Mouse (Mus musculus) thymus, postnatal 25 days (tissue): ENCODE data around the gene Mcoln2.
"Not testable (repeated sequence)": the region's sequence is repeated elsewhere in the genome, so short reads cannot be mapped to it uniquely, and the experiment has no call there.

ENCODE experiments used
- DNase-seq: peaks from one replicate; pipeline ENCODE4 v3.0.0; 2022

Gene Mcoln2

DNA sequence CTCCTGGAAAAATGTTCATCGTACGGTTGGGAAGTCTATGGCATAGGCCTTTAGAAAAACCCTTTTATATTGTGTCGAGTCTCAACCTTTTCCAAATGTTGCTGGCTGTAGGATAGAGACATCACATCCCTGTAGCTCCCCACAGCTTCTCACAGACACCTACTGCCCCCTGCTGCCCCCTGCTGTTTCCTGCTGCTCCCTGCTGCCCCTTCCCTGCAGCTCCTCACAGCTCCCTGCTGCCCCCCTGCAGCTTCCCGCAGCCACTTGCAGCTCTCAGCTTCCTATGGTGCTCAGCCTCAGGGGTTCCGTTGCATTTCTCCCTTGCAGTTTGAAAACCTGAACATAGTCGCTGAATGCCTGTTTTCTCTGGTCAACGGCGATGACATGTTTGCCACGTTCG is 40.3 kb downstream of the Mcoln2 start:
- DNase-seq: peak; percentile 23

DNA sequence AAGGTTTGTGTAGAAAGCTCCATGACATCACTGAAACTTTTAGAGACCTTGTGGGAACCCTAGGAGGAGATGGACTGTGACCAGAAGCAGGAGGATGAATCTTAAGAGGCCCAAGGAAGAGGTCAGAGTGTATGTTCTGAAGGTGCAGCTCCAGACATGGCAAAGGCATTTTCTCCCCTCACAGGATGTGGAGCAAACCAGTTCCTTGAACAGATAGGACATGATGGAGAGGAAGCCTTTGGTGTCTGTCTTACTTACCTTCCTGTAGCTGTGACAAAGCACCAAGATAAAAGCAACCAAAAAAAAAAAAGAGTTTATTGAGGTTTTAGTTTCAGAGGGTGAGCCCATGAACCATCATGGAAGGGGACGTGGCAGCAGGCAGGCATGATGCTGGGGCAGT is 42.9 kb downstream of the Mcoln2 start:
- DNase-seq: peak; percentile 18

DNA sequence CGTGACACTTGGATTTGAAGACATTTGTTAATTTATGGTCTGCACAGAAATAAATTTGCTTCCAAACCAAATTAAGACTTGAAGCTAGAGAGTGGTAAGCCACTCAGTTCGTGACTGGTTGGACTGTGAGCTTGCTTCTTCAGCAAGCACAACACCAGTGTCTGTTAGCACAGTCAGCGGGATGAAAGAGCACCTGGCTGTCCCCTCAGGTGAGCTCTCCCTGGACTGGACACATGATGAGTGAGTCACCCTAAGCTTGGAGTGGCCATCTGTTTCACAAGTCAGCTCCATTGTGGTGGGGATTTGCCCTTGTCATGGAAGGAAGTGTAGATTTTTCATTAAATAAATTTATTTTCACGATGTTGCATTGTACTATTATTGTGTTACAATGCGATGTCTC is 45.5 kb downstream of the Mcoln2 start:
- no peak for DNase-seq

- no peak for DNase-seq
Measured at GRCm38 (mm10) chr3:146196301-146196700, 46.7 kb downstream of the Mcoln2 start.

DNA sequence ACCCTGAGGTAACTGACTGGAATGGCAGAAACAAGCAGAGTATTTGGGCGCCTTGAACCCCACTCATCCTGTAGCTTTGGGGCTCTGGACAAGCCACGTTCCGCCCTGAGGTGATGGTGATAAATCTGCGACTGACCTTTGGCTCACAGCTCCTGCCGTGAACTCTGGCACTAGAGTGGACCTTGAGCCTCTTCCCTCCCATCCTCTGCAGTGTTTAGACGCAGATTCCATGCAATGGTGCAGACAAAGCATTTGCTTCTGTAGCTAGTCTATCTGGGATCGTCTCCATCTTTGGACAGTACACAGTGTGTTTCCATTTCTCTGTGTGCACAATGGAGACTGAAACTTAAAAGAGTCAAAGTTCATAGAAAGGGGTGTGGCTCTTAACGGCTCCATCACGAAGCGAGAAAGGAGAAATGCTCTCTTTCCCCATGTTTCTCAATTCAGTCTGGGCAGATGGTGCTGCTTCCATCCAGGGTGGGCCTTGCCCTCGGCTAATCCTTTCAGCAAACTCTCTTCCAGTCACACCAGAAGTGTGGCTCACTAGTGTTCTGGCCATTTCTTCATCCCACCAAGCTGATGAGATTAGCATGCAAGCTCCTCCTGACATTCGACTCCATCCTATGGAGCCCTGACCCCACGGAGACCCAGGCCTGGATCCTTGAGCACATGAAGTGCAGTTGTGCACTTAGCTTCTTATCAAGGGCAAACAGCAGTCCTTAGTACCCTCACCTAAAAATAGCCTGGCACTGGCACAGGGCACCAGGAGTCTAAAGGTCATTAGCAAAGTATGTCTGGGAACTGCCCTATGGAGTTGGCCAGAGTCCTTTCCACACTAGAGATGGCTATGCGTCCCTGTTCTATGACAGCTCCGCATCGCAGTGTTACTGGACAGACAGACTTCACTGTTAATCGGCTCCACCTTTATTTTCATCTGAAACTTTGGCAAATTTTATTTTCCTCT is 47.4 kb downstream of the Mcoln2 start:
- DNase-seq: no peak

DNA sequence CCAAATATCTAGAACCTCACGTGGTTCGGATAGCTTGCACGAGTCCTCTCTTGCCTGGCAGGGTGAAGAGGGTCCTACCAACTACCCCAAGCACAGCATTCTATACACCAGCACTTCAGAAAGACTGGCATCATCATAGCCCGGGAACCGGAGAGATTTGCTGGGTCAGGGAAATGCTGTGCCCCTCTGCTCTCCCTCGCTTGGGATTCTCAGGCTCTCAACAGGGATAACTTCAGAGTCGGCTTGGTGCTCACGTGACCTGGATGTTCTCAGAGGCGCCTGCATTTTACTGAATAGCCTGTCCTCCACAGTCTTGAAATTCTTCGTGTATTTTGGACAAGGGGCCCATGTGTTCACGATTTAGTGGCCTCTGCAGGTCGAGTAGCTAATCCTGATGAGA is 48.2 kb downstream of the Mcoln2 start:
- DNase-seq: no peak

GRCm38 (mm10) chr3:146198803-146199481 is 49.3 kb downstream of the Mcoln2 start:
- no peak for DNase-seq

DNA sequence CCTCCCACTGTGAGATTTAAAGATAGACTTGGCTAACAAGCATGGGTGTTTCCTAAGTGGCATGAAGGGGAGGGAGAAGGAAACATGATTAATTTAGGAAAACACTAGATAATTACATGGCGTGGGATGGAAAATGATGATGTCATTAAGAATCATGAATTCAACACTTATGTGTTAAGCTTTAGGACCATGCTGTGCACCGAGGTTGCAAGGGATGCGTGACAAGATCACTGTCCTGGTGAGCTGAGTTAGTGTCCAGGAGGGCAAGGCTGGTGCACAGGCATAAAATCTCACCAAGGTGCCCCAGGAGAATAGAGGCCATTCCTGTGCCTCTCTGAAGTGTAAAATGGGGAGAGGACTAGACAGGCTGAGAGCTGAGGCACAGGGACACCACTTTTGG is 49.9 kb downstream of the Mcoln2 start:
- no peak for DNase-seq

GRCm38 (mm10) chr3:146204375-146204774 is 54.7 kb downstream of the Mcoln2 start:
- DNase-seq: no peak

DNA sequence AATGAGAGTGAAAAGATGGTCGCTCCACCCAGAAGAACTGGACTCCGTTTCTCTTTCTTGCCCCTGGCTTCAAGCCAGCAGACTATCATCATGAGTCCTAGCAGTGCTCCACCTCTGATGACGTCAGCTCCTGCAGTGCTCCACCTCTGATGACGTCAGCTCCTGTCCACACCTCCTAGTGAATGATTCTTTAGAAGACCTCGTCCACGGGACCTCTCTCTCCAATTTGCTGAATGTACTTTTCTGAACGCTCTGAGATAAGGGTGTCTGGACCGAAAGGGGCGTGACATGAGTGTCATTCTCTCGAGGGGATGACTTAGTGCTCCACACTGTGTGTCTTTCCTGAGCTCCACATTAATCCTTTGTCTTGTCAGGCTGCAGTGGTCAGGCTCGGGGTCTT is 55.7 kb downstream of the Mcoln2 start:
- DNase-seq: no peak

GRCm38 (mm10) chr3:146206635-146207034 is 57.0 kb downstream of the Mcoln2 start:
- DNase-seq: no peak

- DNase-seq: no peak
Measured at GRCm38 (mm10) chr3:146207440-146207839, 57.8 kb downstream of the Mcoln2 start.

- DNase-seq: not testable (repeated sequence)
Measured at GRCm38 (mm10) chr3:146209759-146210158, 60.1 kb downstream of the Mcoln2 start.

DNA sequence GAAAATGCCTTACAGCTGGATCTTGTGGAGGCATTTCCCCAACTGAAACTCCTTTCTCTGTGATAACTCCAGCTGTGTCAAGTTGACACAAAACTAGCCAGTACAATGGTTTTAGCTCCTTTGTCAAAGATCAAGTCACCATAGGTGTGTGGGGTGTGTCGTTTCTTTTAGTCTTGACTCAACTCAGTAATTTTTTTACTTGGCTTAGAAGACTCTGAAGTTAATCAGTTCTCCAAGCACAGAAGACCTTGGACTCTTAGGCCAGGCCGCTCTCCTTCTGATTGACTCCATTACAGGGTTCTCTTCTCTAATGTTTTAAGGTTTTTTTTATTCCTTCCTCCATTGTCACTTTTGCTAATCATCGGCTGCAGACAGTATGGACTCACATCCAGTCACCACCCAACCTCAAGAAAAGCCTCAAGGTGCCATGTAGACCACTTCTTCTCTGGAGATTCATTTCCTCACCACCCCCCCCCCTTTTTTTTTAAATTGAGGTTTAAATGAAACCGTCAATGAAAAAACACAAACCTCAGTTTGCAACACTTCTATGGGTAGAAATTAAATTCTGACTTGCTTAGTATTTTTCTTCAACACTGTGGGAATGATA is 61.6 kb downstream of the Mcoln2 start:
- no peak for DNase-seq

DNA sequence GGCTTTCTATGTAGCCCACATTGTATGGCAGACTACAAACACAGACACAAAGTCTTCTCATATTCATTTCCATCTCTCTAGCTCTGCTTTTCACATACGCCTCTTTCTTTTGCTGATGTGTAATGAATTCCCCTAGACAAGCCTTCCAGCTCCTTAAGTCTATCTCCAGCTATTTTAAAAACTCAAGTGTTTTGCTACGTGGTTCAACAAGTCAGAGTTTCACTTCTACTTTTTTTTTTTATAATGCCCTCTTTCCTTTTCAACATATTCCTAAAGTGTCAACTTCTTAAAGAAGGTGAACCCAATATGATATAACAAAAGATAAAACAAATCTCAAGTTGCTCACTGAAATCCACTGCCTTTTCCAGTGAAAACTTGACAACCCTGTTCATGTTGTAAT is 62.3 kb downstream of the Mcoln2 start:
- DNase-seq: no peak

- DNase-seq: no peak
Measured at GRCm38 (mm10) chr3:146213336-146213735, 63.7 kb downstream of the Mcoln2 start.

- no peak for DNase-seq
Measured at GRCm38 (mm10) chr3:146216561-146216960, 66.9 kb downstream of the Mcoln2 start.

- peak; percentile 20 for DNase-seq
Measured at GRCm38 (mm10) chr3:146220776-146221486, 71.3 kb downstream of the Mcoln2 start, which contains the start of gene Lpar3. Gene Lpar3, plus strand, starts transcription at chr3:146220963.

- no peak for DNase-seq
Measured at GRCm38 (mm10) chr3:146224271-146224670, 74.6 kb downstream of the Mcoln2 start.

DNA sequence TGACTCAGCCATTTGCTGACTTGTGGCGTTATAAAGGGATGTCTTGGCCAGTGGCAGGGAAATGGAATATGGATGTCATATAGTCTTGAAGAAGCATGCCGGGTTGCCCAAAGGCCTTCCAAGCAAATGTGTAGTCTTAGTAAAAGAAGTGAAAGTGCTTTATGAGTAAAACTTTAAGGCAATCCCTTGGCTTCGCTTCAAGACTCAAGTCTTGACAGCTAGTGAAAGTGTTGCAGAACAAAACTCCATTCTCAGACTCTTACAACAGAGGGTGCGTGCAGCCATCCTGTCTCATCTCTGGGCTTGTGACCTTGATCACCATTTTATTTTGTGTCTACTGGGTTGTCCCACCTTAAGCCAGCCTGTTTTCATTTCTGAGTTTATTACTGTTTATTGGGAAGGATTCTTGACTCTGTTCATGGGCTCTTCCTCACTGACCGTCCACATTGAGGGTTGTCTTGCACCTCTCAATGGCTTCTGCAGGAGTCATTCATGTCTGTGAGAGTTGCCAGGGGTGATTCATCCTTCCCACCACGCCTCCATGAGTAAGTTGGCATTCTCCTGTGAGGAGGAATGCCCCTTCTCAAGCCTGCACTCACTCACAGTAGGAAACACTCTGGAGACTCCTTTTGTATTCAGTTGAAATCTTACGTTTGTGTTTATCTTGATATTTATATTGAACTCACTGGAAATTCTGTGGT is 75.6 kb downstream of the Mcoln2 start:
- DNase-seq: no peak

- DNase-seq: no peak
Measured at GRCm38 (mm10) chr3:146227427-146227826, 77.8 kb downstream of the Mcoln2 start.
